Mouse (Mus musculus) liver, postnatal 0 days (tissue): ENCODE measurements around the gene Gm47955.

Experiments used
- CTCF ChIP-seq: sonication (generic); IDR thresholded peaks from 2 replicates; pipeline ENCODE4 v1.5.1; 2016; ENCODE audit warnings: antibody characterized with exemption, low read depth
- EP300 ChIP-seq: IDR thresholded peaks from 2 replicates; pipeline ENCODE4 v1.6.1; 2016; ENCODE audit warnings: antibody characterized with exemption, low read depth, mild to moderate bottlenecking

DNA sequence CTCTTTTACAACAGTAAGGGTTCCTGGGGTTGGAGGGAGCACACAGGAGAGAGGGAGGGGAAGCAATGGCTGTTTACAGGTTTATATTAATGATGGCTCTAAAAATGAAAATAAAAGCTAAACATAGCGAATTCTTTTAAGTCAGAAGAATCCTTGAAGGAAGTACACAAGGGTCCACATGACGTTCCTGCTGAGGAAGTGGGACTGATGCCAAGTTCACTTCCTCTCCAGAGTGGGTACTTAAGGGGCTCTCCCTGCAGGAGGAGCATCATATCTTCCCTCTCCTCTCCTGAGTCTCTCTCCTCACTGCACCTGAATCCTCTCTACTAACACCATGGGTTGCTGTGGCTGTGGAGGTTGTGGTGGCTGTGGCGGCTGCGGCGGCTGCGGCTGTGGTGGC is 35.4 kb upstream of the Gm47955 start, which contains the start of gene A030014E15Rik:
- no peak for TF ChIP-seq EP300
- TF ChIP-seq CTCF = no peak
